Mouse (Mus musculus) NIH3T3 (cell line): Measurements from ENCODE around the gene Grsf1.

Source experiments
- DNase-seq: peaks from one replicate; pipeline ENCODE4 v3.0.0-alpha.2; 2012; ENCODE audit warnings: low read depth

Grsf1 gene

DNA sequence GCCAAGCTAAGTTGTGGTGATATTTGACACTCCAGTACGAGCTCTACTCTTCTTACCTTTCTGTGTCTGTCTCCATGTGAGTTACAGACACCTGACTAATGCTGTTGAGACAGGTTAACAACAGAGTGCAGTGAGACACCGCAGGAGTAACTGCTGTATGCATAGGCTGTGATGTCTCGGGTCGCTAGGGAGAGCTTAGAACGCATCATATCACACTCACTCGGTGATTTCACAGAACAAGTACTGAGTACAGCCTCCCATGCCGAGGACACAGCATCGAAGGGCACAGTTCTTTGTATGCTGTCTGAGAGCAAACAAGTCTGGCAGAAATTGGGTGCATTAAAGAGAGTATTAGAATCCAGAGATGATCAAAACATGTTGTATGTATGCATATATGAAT is 46.0 kb downstream of the Grsf1 start:
- DNase-seq: no peak

DNA sequence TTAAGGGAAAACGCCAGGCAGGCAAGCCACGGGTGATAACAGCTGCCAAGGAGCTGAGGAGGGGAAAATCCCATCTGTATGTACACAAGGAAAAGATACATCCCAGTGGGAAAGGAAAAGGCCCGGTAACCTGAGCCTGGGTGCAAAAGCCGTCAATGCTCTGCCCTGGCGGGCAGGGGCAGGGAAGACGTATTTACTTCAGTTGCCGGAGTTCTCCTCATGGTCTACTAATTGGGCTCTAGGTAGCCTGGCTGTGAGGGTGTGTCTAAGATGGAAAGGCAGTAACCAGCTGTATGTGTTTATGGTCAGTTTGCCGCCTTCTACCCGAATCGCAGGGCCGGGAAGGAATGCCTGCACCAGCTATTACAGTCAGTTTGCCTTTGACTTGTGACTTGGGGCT is 46.8 kb downstream of the Grsf1 start:
- no peak for DNase-seq

DNA sequence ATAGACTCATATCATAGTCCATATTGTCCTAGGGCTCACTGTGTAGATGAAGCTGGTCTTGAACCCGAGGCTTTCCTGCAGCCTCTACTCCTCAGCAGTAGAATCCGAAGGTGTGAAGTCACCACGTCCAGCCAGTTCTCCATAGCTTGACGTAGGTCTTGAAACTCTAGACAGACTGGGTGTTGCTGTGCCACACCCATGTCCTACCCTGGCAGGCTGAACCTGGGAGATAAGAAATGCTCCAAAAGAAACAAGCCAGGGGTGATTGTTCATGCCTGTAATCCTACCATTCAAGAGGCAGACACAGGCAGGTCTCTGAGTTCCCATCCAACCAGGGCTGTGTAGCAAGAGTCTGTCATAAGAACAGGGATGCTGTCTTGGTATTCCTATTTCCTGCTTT is 48.4 kb downstream of the Grsf1 start:
- no peak for DNase-seq

DNA sequence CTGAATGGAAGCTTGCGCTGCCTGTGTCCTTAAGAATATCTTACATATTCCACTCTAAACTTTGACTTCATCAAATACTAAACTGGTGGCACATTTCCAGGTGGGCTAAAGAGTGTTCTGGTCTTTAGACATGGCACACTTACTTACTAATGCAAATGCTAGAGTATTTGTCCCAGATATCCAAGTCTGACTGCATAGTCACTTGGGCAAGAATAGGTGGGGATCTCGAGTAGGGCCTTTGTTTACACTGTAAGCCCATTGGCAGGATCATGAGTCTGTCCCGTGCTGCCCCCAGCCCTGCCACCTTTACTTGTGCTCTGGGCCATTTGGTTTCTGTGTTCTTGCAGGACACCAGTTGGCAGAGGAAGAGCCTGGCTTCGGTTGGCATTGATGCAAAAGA is 59.0 kb downstream of the Grsf1 start:
- no peak for DNase-seq

DNA sequence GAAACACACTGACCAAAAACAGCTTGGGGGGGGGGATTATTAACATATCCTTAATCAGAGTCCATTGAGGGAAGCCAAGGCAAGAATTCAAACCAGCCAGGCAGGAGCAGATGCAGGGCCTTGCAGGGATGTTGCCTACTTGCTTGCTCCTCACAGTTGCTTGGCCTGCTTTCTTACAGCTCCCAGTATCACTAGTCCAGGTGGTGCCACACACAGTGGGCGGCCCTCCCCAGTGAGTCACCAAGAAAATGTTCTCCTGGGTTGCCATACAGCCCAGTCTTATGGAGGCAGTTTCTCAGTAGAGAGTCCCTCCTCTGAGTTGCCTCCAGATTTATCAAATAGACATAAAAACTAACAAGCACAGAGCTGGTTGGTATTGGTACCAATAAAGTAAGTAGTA is 61.8 kb downstream of the Grsf1 start:
- no peak for DNase-seq
